Mouse (Mus musculus): ENCODE data around the gene Ptprm. TPM values are rescaled to one million over a fixed set of nuclear protein-coding genes. Genes with fewer than 3 reads are reported as not detected.

Ptprm gene
- total and polyA plus RNA-seq, 3 experiments, result not detected

GRCm38 (mm10) chr17:66800231-66800630, 554.0 kb downstream of the Ptprm start:
- Histone ChIP-seq H3K9me3 (replicated peaks; ENCODE audit: insufficient read depth, low read length) (no peaks in the 10 kb centered on the region), H3K27me3 (ENCODE audit: control insufficient read depth in 1 of 2, insufficient read depth in 2 of 2, low read length in 2 of 2) (no peaks in the 10 kb centered on the region), H3K4me1 (ENCODE audit: control insufficient read depth in 1 of 2, insufficient read depth in 2 of 2, low read length in 2 of 2) (no peaks in the 10 kb centered on the region), H3K79me2 (ENCODE audit: control insufficient read depth, insufficient read depth, low read length, poor library complexity) (no peaks in the 10 kb centered on the region), H3K9ac (ENCODE audit: control insufficient read depth, low read depth, low read length, poor library complexity, severe bottlenecking) (no peak overlapping the region), H3K4me3 (ENCODE audit: control insufficient read depth in 1 of 2, insufficient read depth in 1 of 2, low read depth in 2 of 2, low read length in 2 of 2) (no peak overlapping the region), H3K27ac (ENCODE audit: control insufficient read depth, low read depth, low read length) (no peak overlapping the region), H3K36me3 (ENCODE audit: control insufficient read depth in 1 of 2, insufficient read depth in 2 of 2, low read length in 2 of 2) (no peaks in the 10 kb centered on the region)
- no peak for DNase-seq (ENCODE audit: low read depth, low spot score)
- TF ChIP-seq ZMIZ1 (IDR thresholded peaks at IDR 0.05; ENCODE audit: low read depth, low read length) (no peak), CTCF (IDR thresholded peaks at IDR 0.05 in 2 of 3, conservative IDR thresholded peaks at IDR 0.05 in 1 of 3; ENCODE audit: control insufficient read depth in 1 of 3, insufficient read depth in 1 of 3, low read depth in 2 of 3, low read length in 3 of 3, poor library complexity in 1 of 3, severe bottlenecking in 1 of 3) (no peak), RCOR1 (IDR thresholded peaks at IDR 0.05; ENCODE audit: low read depth, low read length) (no peak), RAD21 (IDR thresholded peaks at IDR 0.05; ENCODE audit: low read depth, low read length) (no peak), POLR2AphosphoS5 (IDR thresholded peaks at IDR 0.05; ENCODE audit: borderline replicate concordance, low read depth, low read length) (no peak), SMC3 (IDR thresholded peaks at IDR 0.05; ENCODE audit: low read depth, low read length) (no peak), ZC3H11A (IDR thresholded peaks at IDR 0.05; ENCODE audit: low read depth, low read length) (no peak), TCF12 (IDR thresholded peaks at IDR 0.05; ENCODE audit: low read depth, low read length) (no peak), GABPA (IDR thresholded peaks at IDR 0.05; ENCODE audit: low read depth, low read length) (no peak), KAT2A (conservative IDR thresholded peaks at IDR 0.05; ENCODE audit: low read depth, low read length) (no peak), MYC (IDR thresholded peaks at IDR 0.05; ENCODE audit: low read depth, low read length) (no peak), BHLHE40 (IDR thresholded peaks at IDR 0.05; ENCODE audit: borderline replicate concordance, low read depth, low read length) (no peak), JUND (IDR thresholded peaks at IDR 0.05; ENCODE audit: low read depth, low read length) (no peak), USF2 (IDR thresholded peaks at IDR 0.05; ENCODE audit: borderline replicate concordance in 1 of 2, insufficient read depth in 1 of 2, low read depth in 1 of 2, low read length in 2 of 2) (no peak), ETS1 (IDR thresholded peaks at IDR 0.05; ENCODE audit: low read depth, low read length) (no peak), ZKSCAN1 (IDR thresholded peaks at IDR 0.05; ENCODE audit: low read depth, low read length) (no peak), EP300 (IDR thresholded peaks at IDR 0.05; ENCODE audit: low read depth in 1 of 2, low read length in 2 of 2) (no peak), MYB (IDR thresholded peaks at IDR 0.05; ENCODE audit: low read depth, low read length) (no peak), ELF1 (IDR thresholded peaks at IDR 0.05; ENCODE audit: low read depth, low read length) (no peak)

- Histone ChIP-seq H3K79me2 (ENCODE audit: control insufficient read depth, insufficient read depth, low read length, poor library complexity) (no peaks in the 10 kb centered on the region), H3K9ac (ENCODE audit: control insufficient read depth, low read depth, low read length, poor library complexity, severe bottlenecking) (no peak overlapping the region), H3K27ac (ENCODE audit: control insufficient read depth, low read depth, low read length) (no peak overlapping the region), H3K4me3 (ENCODE audit: control insufficient read depth in 1 of 2, insufficient read depth in 1 of 2, low read depth in 2 of 2, low read length in 2 of 2) (no peak overlapping the region), H3K4me1 (ENCODE audit: control insufficient read depth in 1 of 2, insufficient read depth in 2 of 2, low read length in 2 of 2) (no peaks in the 10 kb centered on the region), H3K27me3 (ENCODE audit: control insufficient read depth in 1 of 2, insufficient read depth in 2 of 2, low read length in 2 of 2) (no peaks in the 10 kb centered on the region), H3K36me3 (ENCODE audit: control insufficient read depth in 1 of 2, insufficient read depth in 2 of 2, low read length in 2 of 2) (no peaks in the 10 kb centered on the region), H3K9me3 (replicated peaks; ENCODE audit: insufficient read depth, low read length) (no peaks in the 10 kb centered on the region)
- TF ChIP-seq CHD1 (IDR thresholded peaks at IDR 0.05; ENCODE audit: low read depth, low read length), result no peak
- no peak for TF ChIP-seq ZC3H11A (IDR thresholded peaks at IDR 0.05; ENCODE audit: low read depth, low read length)
- TF ChIP-seq CTCF (IDR thresholded peaks at IDR 0.05 in 2 of 3, conservative IDR thresholded peaks at IDR 0.05 in 1 of 3; ENCODE audit: control insufficient read depth in 1 of 3, insufficient read depth in 1 of 3, low read depth in 2 of 3, low read length in 3 of 3, poor library complexity in 1 of 3, severe bottlenecking in 1 of 3), result no peak
- TF ChIP-seq RAD21 (IDR thresholded peaks at IDR 0.05; ENCODE audit: low read depth, low read length), result no peak
- no peak for TF ChIP-seq MAFK (IDR thresholded peaks at IDR 0.05; ENCODE audit: borderline replicate concordance, low read depth, low read length)
- no peak for TF ChIP-seq KAT2A (conservative IDR thresholded peaks at IDR 0.05; ENCODE audit: low read depth, low read length)
- no peak for TF ChIP-seq POLR2AphosphoS2 (IDR thresholded peaks at IDR 0.05; ENCODE audit: low read length)
- no peak for DNase-seq (ENCODE audit: low read depth, low spot score)
These were observed 568.1 kb downstream of the Ptprm start for GRCm38 (mm10) chr17:66786166-66786565.
